Mouse (Mus musculus) G1E (cell line): ENCODE data around the gene Aoah. TPM values are rescaled to one million over a fixed set of nuclear protein-coding genes. Genes with fewer than 3 reads are reported as not detected.

ENCODE experiments used
- ATAC-seq: 2 replicates; pipeline ENCODE4 v1.8.0; 2016; ENCODE audit warnings: mild to moderate bottlenecking; ENCODE audit not compliant: insufficient number of reproducible peaks, poor library complexity, low FRiP score, severe bottlenecking; ENCODE audit errors: extremely low read depth
- DNase-seq: peaks from one replicate; pipeline ENCODE4 v3.0.0; 2012; ENCODE audit warnings: low spot score
- H3K27me3 ChIP-seq: 2 replicates; pipeline ENCODE4 v1.6.1; 2012; ENCODE audit warnings: mild to moderate bottlenecking, low read length, inconsistent platforms; ENCODE audit not compliant: insufficient read depth
- H3K36me3 ChIP-seq: replicated peaks from 2 replicates; pipeline ENCODE3; 2012; ENCODE audit warnings: mild to moderate bottlenecking, inconsistent platforms
- H3K4me1 ChIP-seq: 2 replicates; pipeline ENCODE4 v1.6.1; 2012; ENCODE audit warnings: low read depth, low read length, inconsistent platforms, mixed read lengths; ENCODE audit not compliant: insufficient read depth
- H3K4me3 ChIP-seq: 2 replicates; pipeline ENCODE4 v1.5.1; 2012; ENCODE audit warnings: low read depth, mild to moderate bottlenecking, inconsistent platforms, low read length, moderate library complexity, mixed read lengths
- H3K9me3 ChIP-seq: replicated peaks from 2 replicates; pipeline ENCODE4 v1.6.1; 2012; ENCODE audit warnings: inconsistent platforms
- CTCF ChIP-seq: IDR thresholded peaks from 2 replicates; pipeline ENCODE4 v1.5.1; 2012; ENCODE audit warnings: low read depth, low read length, inconsistent platforms, mixed read lengths
- GATA1 ChIP-seq: IDR thresholded peaks from 2 replicates; pipeline ENCODE4 v1.6.1; 2012; ENCODE audit warnings: borderline replicate concordance, low read length, inconsistent platforms, mixed read lengths
- GATA2 ChIP-seq: IDR thresholded peaks from 2 replicates; pipeline ENCODE4 v1.6.1; 2012; ENCODE audit warnings: low read depth, low read length, inconsistent platforms, borderline replicate concordance
- POLR2AphosphoS5 ChIP-seq: IDR thresholded peaks from 2 replicates; pipeline ENCODE4 v1.6.1; 2012; ENCODE audit warnings: low read depth, low read length, inconsistent platforms; ENCODE audit not compliant: insufficient replicate concordance
- TAL1 ChIP-seq: conservative IDR thresholded peaks from 2 replicates; pipeline ENCODE4 v1.6.1; 2012; ENCODE audit warnings: low read depth, low read length, inconsistent platforms, mixed read lengths
- polyA plus RNA-seq: library from polyadenylated mRNA; stranded (reverse); fragments of >175 nt; gene quantifications from 2 replicates; pipeline ENCODE4 v1.2.3, GENCODE M21; 2012
- total RNA-seq, 2 experiments: library from RNA; stranded (forward) in 1 of 2; stranded (reverse) in 1 of 2; fragments of 200-1000 nt in 1 of 2; fragments of >200 nt in 1 of 2; fragmentation: Nextera tagmentation in 1 of 2; gene quantifications; 2 replicates each; pipeline ENCODE4 v1.2.3; 2014 to 2017

The Aoah gene
- total and polyA plus RNA-seq, 3 experiments = 0.22 TPM; not detected in 2

DNA sequence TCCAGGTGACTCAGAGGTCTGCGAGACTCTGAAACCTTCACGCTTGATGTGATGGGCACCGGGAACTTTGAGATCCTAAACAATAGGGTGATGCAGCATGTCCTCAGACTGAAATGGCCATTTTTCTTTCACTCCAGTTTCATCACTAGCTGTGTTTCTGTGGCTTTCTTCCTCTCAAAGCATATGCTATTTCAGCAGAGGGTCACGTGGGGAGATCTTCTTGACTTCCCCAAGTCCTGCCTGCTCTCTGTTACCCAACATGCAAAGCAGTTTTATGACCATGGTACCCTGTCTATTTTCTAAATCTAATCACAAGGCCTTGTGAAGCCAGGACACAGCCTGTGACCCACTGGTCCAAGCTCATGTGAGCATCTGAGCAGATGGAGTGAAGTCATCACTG lies 6.0 kb upstream of the Aoah start:
- Histone ChIP-seq H3K4me1 (no peaks in the 10 kb centered on the region), H3K27me3 (no peaks in the 10 kb centered on the region), H3K9me3 (no peaks in the 10 kb centered on the region), H3K4me3 (no peak overlapping the region), H3K36me3 (no peaks in the 10 kb centered on the region)
- DNase-seq (no peak), ATAC-seq (no peak)
- TF ChIP-seq TAL1 (no peak), GATA2 (no peak), CTCF (no peak), POLR2AphosphoS5 (no peak), GATA1 (no peak)

DNA sequence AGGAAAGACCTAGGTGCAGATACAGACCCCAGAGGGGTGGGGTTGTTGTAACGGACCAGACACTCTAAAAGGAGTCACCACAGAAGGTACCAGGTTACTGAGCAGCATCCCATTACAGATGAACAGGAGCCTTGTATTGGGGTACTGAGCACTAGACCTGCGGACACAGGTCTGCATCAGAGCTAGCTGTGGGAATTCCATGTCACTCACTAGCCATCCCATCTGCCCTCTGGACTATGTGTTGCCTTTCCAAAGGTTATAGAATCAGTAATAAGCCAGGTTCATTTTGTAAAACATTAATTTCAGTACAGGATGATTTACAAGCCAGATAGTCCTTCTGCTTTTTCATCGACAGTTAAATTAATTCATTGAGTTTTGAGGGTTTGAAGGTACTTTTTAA lies 2.7 kb downstream of the Aoah start:
- ATAC-seq = no peak
- Histone ChIP-seq H3K4me1 (no peaks in the 10 kb centered on the region), H3K9me3 (no peaks in the 10 kb centered on the region), H3K4me3 (no peak overlapping the region), H3K36me3 (no peaks in the 10 kb centered on the region), H3K27me3 (no peaks in the 10 kb centered on the region)
- TF ChIP-seq GATA1 (no peak), GATA2 (no peak), POLR2AphosphoS5 (no peak), CTCF (no peak), TAL1 (no peak)
- no peak for DNase-seq

DNA sequence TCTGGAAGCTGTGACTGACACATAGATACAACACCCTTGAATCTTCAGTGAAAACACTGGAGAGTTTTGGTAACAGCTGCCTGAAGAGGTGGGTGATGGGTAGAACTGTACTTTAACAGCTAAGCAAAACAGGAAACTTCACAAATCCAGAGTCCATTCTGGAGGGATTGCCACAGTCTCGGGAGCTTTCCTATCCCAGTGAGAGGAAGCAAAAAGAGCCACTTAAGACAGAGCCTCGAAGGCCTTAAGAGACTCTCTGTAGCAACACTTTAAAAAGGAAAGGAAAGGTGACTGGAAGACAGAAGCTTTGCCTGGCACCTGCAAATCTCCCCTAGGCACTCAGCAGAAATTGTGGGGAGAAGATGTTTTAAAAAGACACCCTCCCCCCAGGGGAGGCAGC lies 4.6 kb downstream of the Aoah start:
- Histone ChIP-seq H3K9me3 (no peaks in the 10 kb centered on the region), H3K4me3 (no peak overlapping the region), H3K36me3 (no peaks in the 10 kb centered on the region), H3K27me3 (no peaks in the 10 kb centered on the region), H3K4me1 (no peaks in the 10 kb centered on the region)
- no peak for TF ChIP-seq TAL1
- no peak for TF ChIP-seq POLR2AphosphoS5
- no peak for TF ChIP-seq GATA1
- no peak for TF ChIP-seq CTCF
- TF ChIP-seq GATA2 = no peak
- DNase-seq (no peak), ATAC-seq (no peak)

DNA sequence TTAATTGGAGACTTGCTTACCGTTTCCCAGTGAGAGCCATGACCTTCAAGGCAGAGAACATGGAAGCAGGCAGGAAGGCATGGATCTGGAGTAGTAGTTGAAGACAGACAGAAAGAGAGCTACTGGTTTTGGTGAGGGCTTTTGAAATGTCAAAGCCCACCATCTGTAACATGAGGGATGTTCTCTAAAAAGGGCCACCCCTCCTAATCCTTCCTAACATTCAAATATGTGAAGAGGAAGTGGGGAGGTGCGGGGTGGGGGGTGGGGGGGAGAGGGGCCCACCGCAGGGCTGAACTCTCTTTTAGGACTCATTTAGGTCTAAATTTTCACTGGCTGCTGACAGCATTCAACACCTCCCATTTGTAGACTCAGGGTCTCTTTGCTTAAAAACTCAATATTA lies 5.9 kb downstream of the Aoah start:
- H3K36me3 ChIP-seq = no peaks in the 10 kb centered on the region
- H3K4me3 ChIP-seq = no peak overlapping the region
- TF ChIP-seq CTCF = no peak
- TF ChIP-seq TAL1 = no peak
- TF ChIP-seq GATA1 = no peak
- no peak for TF ChIP-seq GATA2
- TF ChIP-seq POLR2AphosphoS5 = no peak
- no peaks in the 10 kb centered on the region for H3K9me3 ChIP-seq
- ATAC-seq = no peak
- no peaks in the 10 kb centered on the region for H3K27me3 ChIP-seq
- DNase-seq = no peak
- no peaks in the 10 kb centered on the region for H3K4me1 ChIP-seq

DNA sequence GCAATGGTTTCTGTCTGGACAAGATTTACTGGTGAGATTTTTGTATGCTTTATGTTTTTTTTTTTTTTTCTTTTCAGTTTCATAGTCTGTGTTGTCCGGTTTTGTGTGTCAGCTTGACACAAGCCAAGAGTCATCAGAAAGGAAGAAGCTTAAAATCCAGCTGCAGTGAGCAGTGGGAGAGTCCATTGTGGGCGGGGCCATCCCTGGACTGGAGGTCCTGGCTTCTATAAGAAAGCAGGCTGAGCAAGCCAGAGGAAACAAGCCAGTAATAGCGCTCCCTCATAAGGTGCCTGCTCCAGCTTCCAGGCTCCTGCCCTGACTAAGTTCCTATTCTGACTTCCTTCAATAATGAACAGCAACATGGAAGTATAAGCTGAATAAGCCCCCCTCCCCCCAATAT lies 6.7 kb downstream of the Aoah start:
- Histone ChIP-seq H3K9me3 (no peaks in the 10 kb centered on the region), H3K36me3 (no peaks in the 10 kb centered on the region), H3K4me3 (no peak overlapping the region), H3K4me1 (no peaks in the 10 kb centered on the region), H3K27me3 (no peaks in the 10 kb centered on the region)
- ATAC-seq (no peak), DNase-seq (no peak)
- no peak for TF ChIP-seq CTCF
- TF ChIP-seq GATA2 = no peak
- TF ChIP-seq GATA1 = no peak
- TF ChIP-seq TAL1 = no peak
- no peak for TF ChIP-seq POLR2AphosphoS5

DNA sequence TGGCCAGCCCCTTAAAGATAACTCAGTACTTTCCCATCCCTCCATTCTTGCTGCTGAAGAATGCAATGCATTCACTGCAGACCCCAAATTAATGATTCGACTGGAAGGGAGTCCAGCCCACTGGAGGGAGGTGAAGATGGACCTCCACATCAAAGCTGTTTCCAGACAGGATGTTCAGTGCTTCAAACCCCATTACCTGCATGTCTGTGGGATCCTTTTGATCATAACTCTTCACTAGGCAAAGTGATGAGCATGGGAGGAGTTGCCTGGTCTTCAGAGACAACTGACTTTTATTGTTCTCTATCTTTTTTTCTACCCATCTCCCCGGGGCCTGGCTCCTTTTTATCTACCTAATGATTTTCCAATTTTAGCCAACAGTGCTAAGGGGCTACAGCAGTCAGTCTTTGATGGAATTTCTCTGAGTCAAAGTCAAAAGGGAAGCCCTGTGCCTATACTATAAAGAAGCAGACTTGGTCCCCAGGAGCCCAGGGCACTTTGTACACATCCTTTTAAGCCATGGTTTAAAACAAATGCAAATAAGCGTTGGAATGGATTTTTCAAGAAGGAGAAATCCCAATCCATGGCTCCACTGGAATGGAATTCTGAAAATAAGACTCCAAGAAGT lies 18.0 kb downstream of the Aoah start:
- no peaks in the 10 kb centered on the region for H3K9me3 ChIP-seq
- no peak for TF ChIP-seq CTCF
- no peak for TF ChIP-seq GATA1
- no peak for TF ChIP-seq GATA2
- TF ChIP-seq POLR2AphosphoS5 = no peak
- no peak for TF ChIP-seq TAL1
- no peaks in the 10 kb centered on the region for H3K27me3 ChIP-seq
- DNase-seq = no peak
- H3K4me3 ChIP-seq = no peak overlapping the region
- no peaks in the 10 kb centered on the region for H3K4me1 ChIP-seq
- H3K36me3 ChIP-seq = no peaks in the 10 kb centered on the region
- no peak for ATAC-seq

DNA sequence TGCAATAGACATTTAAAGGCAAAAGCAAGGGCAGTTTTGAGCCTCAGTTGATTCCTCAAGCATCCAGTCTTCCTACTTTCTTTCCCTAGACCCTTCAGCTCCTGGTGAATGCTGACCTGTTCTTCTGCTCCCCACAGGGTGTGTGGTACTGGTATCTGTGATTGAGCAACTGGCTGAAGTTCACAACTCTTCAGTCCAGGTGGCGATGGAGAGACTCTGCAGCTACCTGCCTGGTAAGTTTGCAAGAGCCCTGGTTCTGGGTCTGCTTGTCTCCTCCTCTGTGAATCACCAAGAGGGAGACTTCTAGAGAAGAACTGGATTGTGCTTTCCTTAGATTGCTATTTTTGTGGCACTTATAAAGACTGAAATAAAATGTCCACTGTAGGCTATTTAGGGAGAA lies 22.5 kb downstream of the Aoah start:
- H3K4me1 ChIP-seq = no peaks in the 10 kb centered on the region
- H3K9me3 ChIP-seq = no peaks in the 10 kb centered on the region
- ATAC-seq (no peak), DNase-seq (no peak)
- H3K36me3 ChIP-seq = no peaks in the 10 kb centered on the region
- TF ChIP-seq CTCF (no peak), POLR2AphosphoS5 (no peak), GATA1 (no peak), GATA2 (no peak), TAL1 (no peak)
- no peak overlapping the region for H3K4me3 ChIP-seq
- no peaks in the 10 kb centered on the region for H3K27me3 ChIP-seq
